Mouse (Mus musculus): ENCODE data around the gene Paox. TPM values are rescaled to one million over a fixed set of nuclear protein-coding genes. Genes with fewer than 3 reads are reported as not detected.

The Paox gene
- polyA plus RNA-seq, 1 experiment from 2014 or later = 8.3 TPM

DNA sequence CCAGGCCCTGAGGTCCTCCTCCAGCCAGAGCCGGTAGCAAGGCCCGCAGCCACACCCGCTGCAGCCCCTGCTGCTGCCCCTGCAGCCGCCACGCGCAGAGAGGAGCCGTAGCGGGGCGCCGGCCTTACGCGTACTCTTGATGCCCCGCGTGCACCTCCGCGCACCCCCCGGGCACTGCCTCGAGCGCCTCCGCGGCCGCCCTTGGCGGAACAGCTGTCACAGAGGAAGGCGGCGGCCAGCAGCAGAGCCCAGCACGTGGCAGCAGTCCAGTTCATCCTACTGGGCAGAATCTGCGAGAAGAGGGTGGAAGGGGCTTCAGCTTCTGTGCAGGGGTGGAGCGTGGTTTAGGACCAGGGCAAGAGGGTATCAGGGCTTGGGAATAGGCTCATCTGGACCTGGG lies 37.8 kb downstream of the Paox start:
- H3K4me2 ChIP-seq (ENCODE audit: low read length) = peak overlapping the region; percentile 95
- H3K27ac ChIP-seq (ENCODE audit: low read length) = peak overlapping the region; percentile 87
- H3K9me3 ChIP-seq (replicated peaks; ENCODE audit: control insufficient read depth, low read length, poor library complexity, severe bottlenecking) = no peaks in the 10 kb centered on the region
- H3K27me3 ChIP-seq (ENCODE audit: control insufficient read depth, insufficient read depth, low read depth, low read length) = no peaks in the 10 kb centered on the region
- 3% methylated on average over 28 of the region's 28 CpGs for WGBS
- H3K4me3 ChIP-seq (ENCODE audit: low read depth, low read length) = peak overlapping the region; percentile 51
- peaks cover 20% of the 10 kb centered on the region for H3K4me1 ChIP-seq (ENCODE audit: control insufficient read depth, insufficient read depth, low read length)
- no peaks in the 10 kb centered on the region; the same call in 1 of the 2 replicates for H3K36me3 ChIP-seq (ENCODE audit: control insufficient read depth, insufficient read depth, low read length)
- ATAC-seq = peak; percentile 27
- H3K9ac ChIP-seq (ENCODE audit: low read depth, low read length) = peak overlapping the region; percentile 78

DNA sequence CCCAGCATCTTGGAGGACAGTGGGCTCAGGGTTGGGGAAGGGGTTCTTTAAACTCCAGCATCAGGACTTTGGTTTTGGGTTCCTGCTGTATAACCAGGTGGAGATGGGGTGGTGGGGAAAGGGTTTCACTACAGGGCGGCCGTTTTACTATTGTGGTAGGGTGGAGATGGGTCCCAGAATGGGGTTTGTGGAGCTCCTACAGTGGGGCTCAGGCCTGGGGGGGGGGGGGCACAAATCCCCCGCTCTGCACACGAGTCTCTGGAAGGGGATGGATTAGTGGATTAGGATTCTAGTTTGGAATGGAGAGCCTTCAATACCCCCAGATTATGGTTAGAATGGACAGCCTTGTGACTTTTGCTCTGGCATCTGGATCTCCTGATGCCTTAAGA lies 38.2 kb downstream of the Paox start:
- Histone ChIP-seq H3K27me3 (ENCODE audit: control insufficient read depth, insufficient read depth, low read depth, low read length) (no peaks in the 10 kb centered on the region), H3K4me2 (ENCODE audit: low read length) (peak overlapping the region; percentile 95), H3K9ac (ENCODE audit: low read depth, low read length) (peak overlapping the region; percentile 78), H3K36me3 (ENCODE audit: control insufficient read depth, insufficient read depth, low read length) (no peaks in the 10 kb centered on the region; the same call in 1 of the 2 replicates), H3K9me3 (replicated peaks; ENCODE audit: control insufficient read depth, low read length, poor library complexity, severe bottlenecking) (no peaks in the 10 kb centered on the region), H3K4me1 (ENCODE audit: control insufficient read depth, insufficient read depth, low read length) (peaks cover 20% of the 10 kb centered on the region), H3K27ac (ENCODE audit: low read length) (peak overlapping the region; percentile 87), H3K4me3 (ENCODE audit: low read depth, low read length) (peak overlapping the region; percentile 51)
- 15% methylated on average over 4 of the region's 4 CpGs for WGBS
- ATAC-seq = peak; percentile 26

DNA sequence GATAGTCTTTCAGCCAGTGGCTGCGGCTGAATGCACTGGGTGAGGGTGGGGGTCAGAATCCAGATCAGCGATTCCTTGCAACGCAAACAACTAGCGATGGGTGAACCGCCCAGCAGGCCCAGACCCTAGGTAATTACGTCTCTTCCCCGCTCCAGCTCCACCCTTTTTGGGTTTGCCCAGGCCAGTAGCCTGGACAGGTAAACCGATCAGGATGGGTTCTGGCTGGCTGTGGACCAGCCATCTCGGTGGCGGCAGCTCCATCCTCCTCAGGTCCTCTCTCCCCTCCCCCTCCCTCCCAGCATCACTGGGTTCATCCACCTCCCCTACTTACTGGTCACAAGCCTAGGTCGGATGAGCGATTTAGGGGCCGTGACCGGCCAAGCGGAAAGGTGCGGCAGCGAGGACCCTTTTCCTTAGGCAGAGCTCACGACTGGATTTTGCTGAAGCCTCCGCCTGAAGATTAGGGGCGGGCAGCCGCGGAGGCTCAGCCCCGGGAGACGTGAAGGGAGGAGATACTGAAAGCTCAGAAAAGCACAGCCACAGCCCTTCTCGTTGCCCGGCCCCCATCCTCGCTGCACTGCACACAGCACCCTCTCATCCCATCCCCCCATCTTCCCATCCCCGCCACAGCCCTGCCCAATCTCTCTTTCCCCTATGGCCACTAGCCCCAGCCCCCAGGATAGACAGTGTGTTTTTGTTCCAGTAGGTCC lies 38.8 kb downstream of the Paox start, which contains the start of gene Sprn:
Sprn (minus strand) TSS at position 660 of the 710 bp plus-strand sequence.
- H3K4me1 ChIP-seq (ENCODE audit: control insufficient read depth, insufficient read depth, low read length) = peaks cover 20% of the 10 kb centered on the region
- no peaks in the 10 kb centered on the region for H3K27me3 ChIP-seq (ENCODE audit: control insufficient read depth, insufficient read depth, low read depth, low read length)
- 1% methylated on average over 27 of the region's 28 CpGs for WGBS
- no peaks in the 10 kb centered on the region; the same call in 1 of the 2 replicates for H3K36me3 ChIP-seq (ENCODE audit: control insufficient read depth, insufficient read depth, low read length)
- peak; percentile 90 for ATAC-seq
- H3K9ac ChIP-seq (ENCODE audit: low read depth, low read length) = peak within 1 kb of the TSS; percentile 78
- H3K4me3 ChIP-seq (ENCODE audit: low read depth, low read length) = peak within 1 kb of the TSS; percentile 51
- H3K27ac ChIP-seq (ENCODE audit: low read length) = peak within 1 kb of the TSS; percentile 87
- peak within 1 kb of the TSS; percentile 95 for H3K4me2 ChIP-seq (ENCODE audit: low read length)
- no peaks in the 10 kb centered on the region for H3K9me3 ChIP-seq (replicated peaks; ENCODE audit: control insufficient read depth, low read length, poor library complexity, severe bottlenecking)

DNA sequence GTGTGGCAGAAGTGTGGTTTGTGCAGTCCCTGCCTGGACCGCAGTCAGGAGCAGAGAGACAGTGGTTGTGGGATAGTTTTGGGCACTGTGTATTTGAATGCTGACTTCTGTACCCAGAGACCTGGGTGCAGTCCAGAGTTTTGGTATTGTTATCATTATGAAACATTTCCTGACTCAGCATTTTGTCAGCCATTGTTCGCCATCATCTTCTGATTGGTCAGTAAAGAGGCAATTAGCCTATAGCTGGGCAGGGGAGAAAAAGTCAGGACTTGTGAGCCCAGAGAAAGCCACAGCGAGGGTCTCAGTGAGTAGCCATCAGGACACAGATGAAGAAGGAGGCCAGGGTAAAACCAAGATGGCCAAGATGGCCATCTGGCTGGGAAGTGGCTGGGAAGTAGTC lies 44.8 kb downstream of the Paox start:
- H3K9ac ChIP-seq (ENCODE audit: low read depth, low read length) = no peak overlapping the region
- no peaks in the 10 kb centered on the region for H3K9me3 ChIP-seq (replicated peaks; ENCODE audit: control insufficient read depth, low read length, poor library complexity, severe bottlenecking)
- WGBS = 81% methylated on average over 3 of the region's 3 CpGs
- no peak overlapping the region for H3K4me3 ChIP-seq (ENCODE audit: low read depth, low read length)
- H3K36me3 ChIP-seq (ENCODE audit: control insufficient read depth, insufficient read depth, low read length) = no peaks in the 10 kb centered on the region
- no peak overlapping the region for H3K27ac ChIP-seq (ENCODE audit: low read length)
- ATAC-seq = no peak
- H3K4me1 ChIP-seq (ENCODE audit: control insufficient read depth, insufficient read depth, low read length) = peaks cover 1% of the 10 kb centered on the region; the same call in 1 of the 2 replicates
- H3K4me2 ChIP-seq (ENCODE audit: low read length) = no peak overlapping the region
- H3K27me3 ChIP-seq (ENCODE audit: control insufficient read depth, insufficient read depth, low read depth, low read length) = no peaks in the 10 kb centered on the region

DNA sequence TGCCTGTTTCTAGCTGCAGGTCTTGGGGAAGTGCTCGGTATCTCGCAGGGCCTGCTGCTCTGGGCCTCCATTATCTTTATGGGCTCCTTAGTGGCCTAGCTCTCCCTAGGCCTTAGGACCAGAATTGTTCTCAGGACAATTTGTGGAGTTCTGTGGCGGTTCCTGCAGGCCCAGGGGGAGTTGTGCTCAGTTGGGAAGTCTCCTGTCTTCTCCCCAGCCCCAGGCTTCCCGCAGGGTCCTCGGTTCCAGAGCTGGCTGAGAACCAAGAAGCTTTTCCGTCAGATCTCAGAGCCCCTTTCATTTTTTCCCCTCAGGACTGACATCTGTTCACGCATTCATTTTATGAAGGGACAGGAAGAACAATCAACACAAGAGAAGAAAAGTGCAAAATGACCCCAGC lies 49.1 kb downstream of the Paox start, which contains the start of gene Olfr522:
Olfr522 (minus strand) TSS at position 101 of the 400 bp plus-strand sequence.
- no peak for ATAC-seq
- no peak within 1 kb of the TSS for H3K27ac ChIP-seq (ENCODE audit: low read length)
- no peaks in the 10 kb centered on the region for H3K36me3 ChIP-seq (ENCODE audit: control insufficient read depth, insufficient read depth, low read length)
- no peaks in the 10 kb centered on the region for H3K9me3 ChIP-seq (replicated peaks; ENCODE audit: control insufficient read depth, low read length, poor library complexity, severe bottlenecking)
- H3K4me1 ChIP-seq (ENCODE audit: control insufficient read depth, insufficient read depth, low read length) = no peaks in the 10 kb centered on the region
- 75% methylated on average over 7 of the region's 7 CpGs for WGBS
- H3K4me2 ChIP-seq (ENCODE audit: low read length) = no peak within 1 kb of the TSS
- H3K9ac ChIP-seq (ENCODE audit: low read depth, low read length) = no peak within 1 kb of the TSS
- H3K4me3 ChIP-seq (ENCODE audit: low read depth, low read length) = no peak within 1 kb of the TSS
- no peaks in the 10 kb centered on the region for H3K27me3 ChIP-seq (ENCODE audit: control insufficient read depth, insufficient read depth, low read depth, low read length)

DNA sequence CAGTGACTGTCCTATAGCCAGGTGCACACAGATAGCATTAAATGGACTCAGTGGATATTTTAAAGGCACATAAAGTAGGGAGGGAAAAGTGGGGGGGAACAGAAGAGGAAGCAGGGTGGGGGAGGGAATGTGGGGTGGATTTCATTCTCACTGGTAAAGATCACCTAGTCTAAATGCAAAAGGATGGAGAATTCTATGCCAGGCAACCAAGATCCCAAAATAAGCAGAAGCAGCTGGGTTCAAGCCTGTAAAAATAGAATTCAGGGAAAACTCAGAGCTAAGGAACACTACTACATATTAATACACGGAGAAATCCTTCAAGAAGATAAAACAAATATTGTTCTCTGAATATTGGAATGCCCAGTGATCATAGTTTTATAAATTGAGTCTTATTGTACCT lies 52.4 kb downstream of the Paox start:
- no peaks in the 10 kb centered on the region for H3K4me1 ChIP-seq (ENCODE audit: control insufficient read depth, insufficient read depth, low read length)
- no peak overlapping the region for H3K9ac ChIP-seq (ENCODE audit: low read depth, low read length)
- H3K4me3 ChIP-seq (ENCODE audit: low read depth, low read length) = no peak overlapping the region
- no peak overlapping the region for H3K4me2 ChIP-seq (ENCODE audit: low read length)
- H3K36me3 ChIP-seq (ENCODE audit: control insufficient read depth, insufficient read depth, low read length) = no peaks in the 10 kb centered on the region
- no peak overlapping the region for H3K27ac ChIP-seq (ENCODE audit: low read length)
- H3K27me3 ChIP-seq (ENCODE audit: control insufficient read depth, insufficient read depth, low read depth, low read length) = no peaks in the 10 kb centered on the region
- ATAC-seq = no peak
- 78% methylated on average over 1 of the region's 1 CpGs for WGBS
- no peaks in the 10 kb centered on the region for H3K9me3 ChIP-seq (replicated peaks; ENCODE audit: control insufficient read depth, low read length, poor library complexity, severe bottlenecking)

DNA sequence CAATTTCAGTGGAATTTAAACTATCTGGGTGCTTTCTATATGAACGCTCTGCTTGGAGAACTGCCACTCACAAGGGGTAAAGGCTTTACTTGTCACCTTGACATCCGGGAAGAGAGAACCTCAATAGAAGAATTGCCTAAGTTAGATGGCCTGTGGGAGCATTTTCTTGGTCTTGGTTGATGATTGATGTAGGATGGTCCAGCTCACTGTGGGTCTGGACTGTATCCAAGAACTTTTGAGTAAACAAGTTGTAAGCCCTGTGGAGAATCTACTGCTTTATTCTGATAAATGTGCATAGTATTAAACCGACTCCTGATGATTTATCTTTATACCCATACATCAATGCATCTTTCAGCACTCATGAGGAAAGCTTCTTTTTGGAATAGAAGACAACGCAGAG lies 53.8 kb downstream of the Paox start:
- no peak for ATAC-seq
- H3K27me3 ChIP-seq (ENCODE audit: control insufficient read depth, insufficient read depth, low read depth, low read length) = no peaks in the 10 kb centered on the region
- no peaks in the 10 kb centered on the region for H3K4me1 ChIP-seq (ENCODE audit: control insufficient read depth, insufficient read depth, low read length)
- no peak overlapping the region for H3K9ac ChIP-seq (ENCODE audit: low read depth, low read length)
- 82% methylated on average over 4 of the region's 4 CpGs for WGBS
- H3K4me2 ChIP-seq (ENCODE audit: low read length) = no peak overlapping the region
- H3K27ac ChIP-seq (ENCODE audit: low read length) = no peak overlapping the region
- no peaks in the 10 kb centered on the region for H3K9me3 ChIP-seq (replicated peaks; ENCODE audit: control insufficient read depth, low read length, poor library complexity, severe bottlenecking)
- no peaks in the 10 kb centered on the region for H3K36me3 ChIP-seq (ENCODE audit: control insufficient read depth, insufficient read depth, low read length)
- H3K4me3 ChIP-seq (ENCODE audit: low read depth, low read length) = no peak overlapping the region

DNA sequence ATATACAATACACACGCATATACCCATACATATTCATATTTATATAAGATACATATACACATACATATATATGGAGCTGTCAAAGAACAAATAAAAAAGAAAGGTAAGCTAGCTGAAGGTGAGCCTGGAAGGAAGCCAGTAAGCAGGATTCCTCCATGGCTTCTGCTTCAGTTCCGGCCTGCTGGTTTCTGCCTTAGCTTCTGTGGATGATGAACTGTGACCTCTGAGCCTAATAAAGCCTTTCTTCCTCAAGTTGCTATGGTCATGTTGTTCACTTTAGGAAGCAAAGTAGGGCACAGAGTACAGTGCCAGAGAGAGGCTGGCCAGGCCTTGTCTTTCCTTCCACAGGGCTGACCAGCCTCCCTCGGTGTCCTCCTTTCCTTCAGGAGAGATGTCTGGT lies 55.3 kb downstream of the Paox start:
- ATAC-seq = no peak
- Histone ChIP-seq H3K4me2 (ENCODE audit: low read length) (no peak overlapping the region), H3K9me3 (replicated peaks; ENCODE audit: control insufficient read depth, low read length, poor library complexity, severe bottlenecking) (no peaks in the 10 kb centered on the region)

DNA sequence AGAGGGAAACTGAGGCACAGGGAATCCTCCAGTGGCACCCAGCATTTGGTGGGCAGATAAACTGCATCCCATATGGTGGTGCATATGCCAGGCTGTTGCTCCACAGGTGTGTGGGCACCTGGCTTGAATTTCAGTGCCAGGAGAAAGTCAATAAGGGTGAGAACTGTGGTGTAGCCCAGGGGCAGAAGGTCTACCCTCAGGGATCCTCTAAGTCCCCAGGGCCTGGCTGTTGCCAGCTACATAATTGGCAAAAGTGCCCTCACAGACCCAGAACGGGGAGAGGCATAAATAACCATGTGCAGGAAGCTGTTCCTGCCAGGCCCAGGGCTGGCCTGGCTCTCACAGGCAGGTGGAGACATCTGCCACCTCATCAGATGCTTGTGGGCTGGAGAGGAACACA lies 57.3 kb downstream of the Paox start, which contains the start of gene Olfr523:
Olfr523 (plus strand) TSS at position 282 of the 400 bp plus-strand sequence.
- no peak for ATAC-seq
- Histone ChIP-seq H3K27me3 (ENCODE audit: control insufficient read depth, insufficient read depth, low read depth, low read length) (no peaks in the 10 kb centered on the region), H3K4me1 (ENCODE audit: control insufficient read depth, insufficient read depth, low read length) (no peaks in the 10 kb centered on the region), H3K36me3 (ENCODE audit: control insufficient read depth, insufficient read depth, low read length) (no peaks in the 10 kb centered on the region), H3K9me3 (replicated peaks; ENCODE audit: control insufficient read depth, low read length, poor library complexity, severe bottlenecking) (no peaks in the 10 kb centered on the region), H3K4me3 (ENCODE audit: low read depth, low read length) (no peak within 1 kb of the TSS), H3K9ac (ENCODE audit: low read depth, low read length) (no peak within 1 kb of the TSS), H3K4me2 (ENCODE audit: low read length) (no peak within 1 kb of the TSS), H3K27ac (ENCODE audit: low read length) (no peak within 1 kb of the TSS)
- WGBS = 45% methylated on average over 1 of the region's 1 CpGs

More for the DNA sequence above, 55.3 kb downstream of the Paox start:
- Histone ChIP-seq H3K4me3 (ENCODE audit: low read depth, low read length) (no peak overlapping the region), H3K27me3 (ENCODE audit: control insufficient read depth, insufficient read depth, low read depth, low read length) (no peaks in the 10 kb centered on the region), H3K4me1 (ENCODE audit: control insufficient read depth, insufficient read depth, low read length) (no peaks in the 10 kb centered on the region), H3K36me3 (ENCODE audit: control insufficient read depth, insufficient read depth, low read length) (no peaks in the 10 kb centered on the region), H3K27ac (ENCODE audit: low read length) (no peak overlapping the region), H3K9ac (ENCODE audit: low read depth, low read length) (no peak overlapping the region)
- WGBS = 96% methylated on average over 3 of the region's 3 CpGs
